Mouse (Mus musculus): ENCODE data around the gene Unk. TPM values are rescaled to one million over a fixed set of nuclear protein-coding genes. Genes with fewer than 3 reads are reported as not detected.

Unk gene
- polyA plus RNA-seq, 1 experiment from 2014 or later = 40.1 TPM

- H3K27me3 ChIP-seq = peaks cover 50% of the 10 kb centered on the region
- H3K4me1 ChIP-seq = peaks cover 61% of the 10 kb centered on the region
- peak; percentile 28; the same call in 1 of the 2 replicates for ATAC-seq (replicated peaks; ENCODE audit: low FRiP score)
- H3K4me3 ChIP-seq (replicated peaks) = peak overlapping the region; percentile 57
- peak overlapping the region; percentile 64 for H3K4me2 ChIP-seq
- peak overlapping the region; percentile 56 for H3K9ac ChIP-seq
- H3K27ac ChIP-seq = peak overlapping the region; percentile 66
- under 1% methylated on average over 62 of the region's 70 CpGs for WGBS
- H3K9me3 ChIP-seq (replicated peaks) = no peaks in the 10 kb centered on the region
- H3K36me3 ChIP-seq = no peaks in the 10 kb centered on the region
Observed at GRCm38 (mm10) chr11:116109441-116110081, 79.4 kb downstream of the Unk start.

GRCm38 (mm10) chr11:116110131-116110530 is 80.0 kb downstream of the Unk start:
- no peaks in the 10 kb centered on the region for H3K36me3 ChIP-seq
- peak overlapping the region; percentile 66 for H3K27ac ChIP-seq
- WGBS = under 1% methylated on average over 35 of the region's 35 CpGs
- peak; percentile 50 for ATAC-seq (replicated peaks; ENCODE audit: low FRiP score)
- H3K9me3 ChIP-seq (replicated peaks) = no peaks in the 10 kb centered on the region
- H3K4me3 ChIP-seq (replicated peaks) = peak overlapping the region; percentile 57
- H3K9ac ChIP-seq = peak overlapping the region; percentile 56
- H3K4me2 ChIP-seq = peak overlapping the region; percentile 64
- H3K27me3 ChIP-seq = peaks cover 50% of the 10 kb centered on the region
- H3K4me1 ChIP-seq = peaks cover 56% of the 10 kb centered on the region

DNA sequence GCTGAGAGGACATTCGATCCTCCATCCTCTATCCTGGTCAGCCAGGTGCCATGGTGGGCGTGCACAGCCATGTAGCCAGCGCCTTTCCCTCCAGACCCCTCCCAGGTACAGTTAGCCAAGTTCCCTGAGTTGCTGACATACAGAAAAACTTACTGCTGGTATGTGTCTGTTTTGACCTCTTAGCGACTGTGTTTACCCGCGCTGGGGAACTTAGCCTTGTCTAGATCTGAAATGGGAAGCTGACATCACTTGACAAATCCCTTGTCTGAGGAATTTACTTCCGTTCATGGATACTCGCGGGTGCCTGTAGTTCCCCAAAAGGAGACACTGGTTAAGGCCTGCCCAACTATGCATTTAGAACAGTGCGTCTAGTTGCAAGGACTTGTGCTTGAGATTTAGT is 80.4 kb downstream of the Unk start:
- H3K4me1 ChIP-seq = peaks cover 53% of the 10 kb centered on the region
- H3K9ac ChIP-seq = peak overlapping the region; percentile 56; the same call in 1 of the 2 replicates
- 22% methylated on average over 10 of the region's 10 CpGs for WGBS
- ATAC-seq (replicated peaks; ENCODE audit: low FRiP score) = no peak
- H3K36me3 ChIP-seq = no peaks in the 10 kb centered on the region
- peak overlapping the region; percentile 57 for H3K4me3 ChIP-seq (replicated peaks)
- no peaks in the 10 kb centered on the region for H3K9me3 ChIP-seq (replicated peaks)
- peaks cover 50% of the 10 kb centered on the region for H3K27me3 ChIP-seq
- peak overlapping the region; percentile 66 for H3K27ac ChIP-seq
- peak overlapping the region; percentile 64 for H3K4me2 ChIP-seq

Other genes starting within 250 kb of the Unk start
- 17.3 and 20.9 TPM in 2 replicates for gene Caskin2, start 216.7 kb upstream of the Unk start, polyA plus RNA-seq (2015; fragmentation: Nextera tagmentation; extraction: Ambion mirVana)
- gene Tsen54, start 215.6 kb upstream of the Unk start, polyA plus RNA-seq (2015; fragmentation: Nextera tagmentation; extraction: Ambion mirVana) = 37.3 and 39.8 TPM in 2 replicates
- gene Llgl2, start 206.3 kb upstream of the Unk start, polyA plus RNA-seq (2015; fragmentation: Nextera tagmentation; extraction: Ambion mirVana) = 39.1 and 41.0 TPM in 2 replicates
- 8.0 and 11.1 TPM in 2 replicates for gene Myo15b, start 171.9 kb upstream of the Unk start, polyA plus RNA-seq (2015; fragmentation: Nextera tagmentation; extraction: Ambion mirVana)
- 3.9 and 4.1 TPM in 2 replicates for gene Smim5, start 130.4 kb upstream of the Unk start, polyA plus RNA-seq (2015; fragmentation: Nextera tagmentation; extraction: Ambion mirVana)
- gene Smim6, start 118.3 kb upstream of the Unk start, polyA plus RNA-seq (2015; fragmentation: Nextera tagmentation; extraction: Ambion mirVana) = 9.1 and 9.9 TPM in 2 replicates
- 41.6 and 44.5 TPM in 2 replicates for gene Sap30bp, start 97.0 kb upstream of the Unk start, polyA plus RNA-seq (2015; fragmentation: Nextera tagmentation; extraction: Ambion mirVana)
- 21.3 and 24.3 TPM in 2 replicates for gene Recql5, start 96.8 kb upstream of the Unk start, polyA plus RNA-seq (2015; fragmentation: Nextera tagmentation; extraction: Ambion mirVana)
- 2.1 and 2.7 TPM in 2 replicates for gene Itgb4, start 55.6 kb upstream of the Unk start, polyA plus RNA-seq (2015; fragmentation: Nextera tagmentation; extraction: Ambion mirVana)
- gene Galk1, start 17.6 kb upstream of the Unk start, polyA plus RNA-seq (2015; fragmentation: Nextera tagmentation; extraction: Ambion mirVana) = 194 and 208 TPM in 2 replicates
- gene H3f3b, start 2.4 kb upstream of the Unk start, polyA plus RNA-seq (2015; fragmentation: Nextera tagmentation; extraction: Ambion mirVana) = 1,673 and 1,817 TPM in 2 replicates
- 1.3 and 1.5 TPM in 2 replicates for gene Unc13d, start 47.6 kb downstream of the Unk start, polyA plus RNA-seq (2015; fragmentation: Nextera tagmentation; extraction: Ambion mirVana)
- 82.1 and 101 TPM in 2 replicates for gene Wbp2, start 56.7 kb downstream of the Unk start, polyA plus RNA-seq (2015; fragmentation: Nextera tagmentation; extraction: Ambion mirVana)
- gene Trim47, start 96.9 kb downstream of the Unk start, polyA plus RNA-seq (2015; fragmentation: Nextera tagmentation; extraction: Ambion mirVana) = 21.4 and 24.6 TPM in 2 replicates
- gene Trim65, start 100.8 kb downstream of the Unk start, polyA plus RNA-seq (2015; fragmentation: Nextera tagmentation; extraction: Ambion mirVana) = 4.5 and 5.4 TPM in 2 replicates
- gene Mrpl38, start 108.5 kb downstream of the Unk start, polyA plus RNA-seq (2015; fragmentation: Nextera tagmentation; extraction: Ambion mirVana) = 102 and 112 TPM in 2 replicates
- gene Fbf1, start 137.8 kb downstream of the Unk start, polyA plus RNA-seq (2015; fragmentation: Nextera tagmentation; extraction: Ambion mirVana) = 37.4 and 41.4 TPM in 2 replicates
- gene Ten1, start 168.5 kb downstream of the Unk start, polyA plus RNA-seq (2015; fragmentation: Nextera tagmentation; extraction: Ambion mirVana) = 75.6 and 79.4 TPM in 2 replicates
- 32.6 and 35.9 TPM in 2 replicates for gene Acox1, start 168.7 kb downstream of the Unk start, polyA plus RNA-seq (2015; fragmentation: Nextera tagmentation; extraction: Ambion mirVana)
- 2.8 and 2.9 TPM in 2 replicates for gene Evpl, start 207.8 kb downstream of the Unk start, polyA plus RNA-seq (2015; fragmentation: Nextera tagmentation; extraction: Ambion mirVana)
- 91.3 and 96.5 TPM in 2 replicates for gene Srp68, start 243.9 kb downstream of the Unk start, polyA plus RNA-seq (2015; fragmentation: Nextera tagmentation; extraction: Ambion mirVana)